Mouse (Mus musculus) neural tube, embryonic 13.5 days (tissue): ENCODE measurements around the gene Fam189a2. TPM values are rescaled to one million over a fixed set of nuclear protein-coding genes. Genes with fewer than 3 reads are reported as not detected.

Experiments
- polyA plus RNA-seq: library from polyadenylated mRNA; unstranded; fragments of >200 nt; fragmentation: Nextera tagmentation; extraction: Ambion mirVana; gene quantifications from 2 replicates; pipeline ENCODE4 v1.2.1, GENCODE M21; 2015

The Fam189a2 gene
- polyA plus RNA-seq, 1 experiment from 2014 or later: 2.4 TPM

Other genes starting within 250 kb of the Fam189a2 start
- gene Tjp2, start 194.0 kb upstream of the Fam189a2 start, polyA plus RNA-seq: 12.6 and 13.6 TPM in 2 replicates
- gene Fxn, start 249.6 kb upstream of the Fam189a2 start, polyA plus RNA-seq: 36.2 and 37.2 TPM in 2 replicates